Mouse (Mus musculus): ENCODE data around the gene Chd9. TPM values are rescaled to one million over a fixed set of nuclear protein-coding genes. Genes with fewer than 3 reads are reported as not detected.

The Chd9 gene
- polyA plus RNA-seq, 1 experiment from 2014 or later = 117 TPM

DNA sequence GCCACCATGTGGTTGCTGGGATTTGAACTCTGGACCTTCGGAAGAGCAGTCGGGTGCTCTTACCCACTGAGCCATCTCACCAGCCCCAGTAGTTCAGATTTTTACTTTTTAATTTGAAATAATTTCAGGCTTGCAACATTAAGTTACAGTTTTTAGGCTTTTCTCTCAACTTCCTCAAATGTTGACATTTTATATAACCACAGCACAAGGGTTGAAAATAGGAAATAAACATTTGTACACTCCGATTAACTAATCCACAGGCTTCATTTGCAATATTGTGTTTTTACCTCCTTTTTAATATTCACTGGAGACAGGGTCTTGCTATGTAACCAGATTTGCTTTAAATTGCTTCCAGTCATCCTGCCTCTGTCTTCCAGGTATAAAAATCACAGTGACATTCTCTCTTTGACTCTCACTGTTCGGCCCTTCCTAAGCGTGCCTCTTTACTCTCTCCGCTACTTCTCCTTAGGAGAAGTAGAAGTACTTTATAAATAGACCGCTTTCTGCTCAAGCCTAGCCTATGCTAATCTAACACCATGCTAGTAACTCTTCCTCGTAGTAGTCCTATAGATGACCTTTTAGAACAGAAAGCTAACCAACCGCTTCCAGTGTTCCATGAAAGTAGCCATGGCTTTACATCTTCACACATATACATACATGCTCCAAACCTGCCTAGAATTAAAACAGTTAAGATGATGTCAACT lies 137.5 kb downstream of the Chd9 start:
- DNase-seq (ENCODE audit: low spot score) (no peak), ATAC-seq (replicated peaks; ENCODE audit: low FRiP score, low read depth) (no peak)
- no peak overlapping the region for H3K9ac ChIP-seq (ENCODE audit: low read depth, low read length)
- H3K27ac ChIP-seq = no peak overlapping the region
- TF ChIP-seq CTCF (IDR thresholded peaks at IDR 0.05; ENCODE audit: low read depth) = no peak
- H3K4me3 ChIP-seq (replicated peaks; ENCODE audit: low read depth, low read length) = no peak overlapping the region
- H3K36me3 ChIP-seq (ENCODE audit: insufficient read depth, low read length) = no peaks in the 10 kb centered on the region
- no peak overlapping the region for H3K4me2 ChIP-seq (ENCODE audit: low read length)
- H3K9me3 ChIP-seq (replicated peaks; ENCODE audit: low read length) = no peaks in the 10 kb centered on the region
- no peaks in the 10 kb centered on the region for H3K4me1 ChIP-seq (replicated peaks; ENCODE audit: insufficient read depth, low read length)
- WGBS = 96% methylated on average over 9 of the region's 9 CpGs
- H3K27me3 ChIP-seq (ENCODE audit: insufficient read depth, low read length) = no peaks in the 10 kb centered on the region

DNA sequence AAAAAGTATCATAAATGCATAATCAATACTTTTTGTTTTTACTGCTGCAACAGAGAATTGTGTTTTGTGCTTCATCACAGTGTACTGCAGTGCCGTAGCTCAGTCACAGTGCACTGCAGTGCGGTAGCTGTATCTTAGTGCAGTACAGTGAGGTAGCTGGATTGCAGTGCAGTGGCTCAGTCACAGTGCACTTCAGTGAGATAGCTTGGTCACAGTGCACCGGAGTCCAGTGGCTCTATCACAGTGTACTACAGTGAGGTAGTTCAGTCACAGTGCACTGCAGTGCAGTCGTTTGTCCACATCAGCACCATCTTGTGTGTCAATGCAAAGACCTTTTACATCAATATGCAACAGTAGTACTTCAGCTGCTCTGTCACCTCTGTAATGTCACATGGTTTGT lies 140.2 kb downstream of the Chd9 start:
- DNase-seq (ENCODE audit: low spot score) (no peak), ATAC-seq (replicated peaks; ENCODE audit: low FRiP score, low read depth) (no peak)
- H3K4me3 ChIP-seq (replicated peaks; ENCODE audit: low read depth, low read length) = no peak overlapping the region
- H3K9ac ChIP-seq (ENCODE audit: low read depth, low read length) = no peak overlapping the region
- no peaks in the 10 kb centered on the region for H3K36me3 ChIP-seq (ENCODE audit: insufficient read depth, low read length)
- 90% methylated on average over 4 of the region's 4 CpGs for WGBS
- H3K9me3 ChIP-seq (replicated peaks; ENCODE audit: low read length) = no peaks in the 10 kb centered on the region
- no peak overlapping the region for H3K27ac ChIP-seq
- H3K4me2 ChIP-seq (ENCODE audit: low read length) = no peak overlapping the region
- no peak for TF ChIP-seq CTCF (IDR thresholded peaks at IDR 0.05; ENCODE audit: low read depth)
- no peaks in the 10 kb centered on the region for H3K4me1 ChIP-seq (replicated peaks; ENCODE audit: insufficient read depth, low read length)
- H3K27me3 ChIP-seq (ENCODE audit: insufficient read depth, low read length) = no peaks in the 10 kb centered on the region

DNA sequence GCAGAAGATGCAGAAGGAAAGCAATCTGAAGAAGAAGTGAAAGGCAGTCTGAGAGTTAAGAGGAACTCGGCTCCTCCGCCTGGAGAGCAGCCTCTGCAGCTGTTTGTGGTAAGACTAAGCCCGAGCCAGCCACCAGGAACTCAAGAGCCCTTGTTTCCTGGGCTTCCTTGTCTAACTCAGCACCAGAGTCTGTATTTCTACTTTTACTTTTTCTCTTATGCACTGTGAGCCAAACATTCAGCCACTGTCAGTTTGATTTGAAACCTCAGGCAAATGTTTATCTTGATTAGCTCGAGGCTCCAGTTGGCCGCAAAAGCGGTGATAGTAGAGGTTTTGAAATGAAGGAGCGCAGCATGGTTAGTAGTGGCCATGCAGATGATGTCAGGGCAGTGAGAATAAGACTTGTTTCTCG lies 148.8 kb downstream of the Chd9 start:
- Histone ChIP-seq H3K9me3 (replicated peaks; ENCODE audit: low read length) (no peaks in the 10 kb centered on the region), H3K36me3 (ENCODE audit: insufficient read depth, low read length) (peaks cover 29% of the 10 kb centered on the region), H3K27me3 (ENCODE audit: insufficient read depth, low read length) (no peaks in the 10 kb centered on the region), H3K9ac (ENCODE audit: low read depth, low read length) (no peak overlapping the region), H3K4me2 (ENCODE audit: low read length) (no peak overlapping the region), H3K4me1 (replicated peaks; ENCODE audit: insufficient read depth, low read length) (no peaks in the 10 kb centered on the region), H3K4me3 (replicated peaks; ENCODE audit: low read depth, low read length) (no peak overlapping the region), H3K27ac (no peak overlapping the region)
- DNase-seq (ENCODE audit: low spot score) = no peak
- 80% methylated on average over 8 of the region's 8 CpGs for WGBS
- ATAC-seq (replicated peaks; ENCODE audit: low FRiP score, low read depth) = no peak
- TF ChIP-seq CTCF (IDR thresholded peaks at IDR 0.05; ENCODE audit: low read depth) = no peak

DNA sequence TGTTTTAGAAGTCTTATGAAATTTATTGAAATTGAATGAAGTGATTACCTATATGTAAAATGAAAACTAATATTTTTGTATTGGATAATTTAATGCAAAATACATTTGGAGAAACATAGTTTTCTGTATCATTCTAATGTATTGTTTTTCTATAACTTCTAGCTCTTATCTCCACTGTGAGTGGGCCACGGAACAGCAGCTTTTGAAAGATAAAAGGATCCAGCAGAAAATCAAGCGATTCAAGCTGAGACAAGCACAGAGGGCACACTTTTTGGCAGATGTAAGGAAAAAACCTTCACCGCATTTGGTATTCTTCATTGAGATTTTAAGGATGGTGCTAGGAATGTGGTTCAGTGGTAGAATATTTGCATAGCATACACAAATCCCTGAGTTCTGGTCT lies 150.6 kb downstream of the Chd9 start:
- peaks cover 43% of the 10 kb centered on the region for H3K36me3 ChIP-seq (ENCODE audit: insufficient read depth, low read length)

DNA sequence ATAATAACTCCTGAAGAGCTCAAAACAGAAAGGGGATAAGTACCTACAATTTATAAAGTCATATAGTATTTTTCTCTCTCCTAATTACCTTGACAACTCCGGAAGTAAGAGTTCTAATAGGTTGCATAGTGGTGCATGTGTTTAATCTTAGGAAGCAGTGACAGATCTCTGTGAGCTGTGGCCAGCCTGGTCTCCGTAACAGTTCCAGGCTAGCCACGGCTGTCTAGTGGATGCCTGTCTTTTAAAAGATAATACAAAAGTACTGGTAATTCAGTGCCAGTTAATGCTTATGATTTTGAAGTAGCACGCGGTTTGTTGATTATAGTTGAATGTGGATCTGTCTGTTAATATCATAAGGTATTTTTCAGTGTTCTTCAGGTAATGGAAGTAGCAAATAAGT lies 151.1 kb downstream of the Chd9 start:
- no peak for ATAC-seq (replicated peaks; ENCODE audit: low FRiP score, low read depth)

More for the DNA sequence above, 150.6 kb downstream of the Chd9 start:
- Histone ChIP-seq H3K27ac (no peak overlapping the region), H3K27me3 (ENCODE audit: insufficient read depth, low read length) (no peaks in the 10 kb centered on the region), H3K4me1 (replicated peaks; ENCODE audit: insufficient read depth, low read length) (no peaks in the 10 kb centered on the region), H3K9me3 (replicated peaks; ENCODE audit: low read length) (no peaks in the 10 kb centered on the region), H3K9ac (ENCODE audit: low read depth, low read length) (no peak overlapping the region), H3K4me2 (ENCODE audit: low read length) (no peak overlapping the region), H3K4me3 (replicated peaks; ENCODE audit: low read depth, low read length) (no peak overlapping the region)
- no peak for DNase-seq (ENCODE audit: low spot score)
- TF ChIP-seq CTCF (IDR thresholded peaks at IDR 0.05; ENCODE audit: low read depth) = no peak
- no peak for ATAC-seq (replicated peaks; ENCODE audit: low FRiP score, low read depth)
- 92% methylated on average over 3 of the region's 3 CpGs for WGBS

DNA sequence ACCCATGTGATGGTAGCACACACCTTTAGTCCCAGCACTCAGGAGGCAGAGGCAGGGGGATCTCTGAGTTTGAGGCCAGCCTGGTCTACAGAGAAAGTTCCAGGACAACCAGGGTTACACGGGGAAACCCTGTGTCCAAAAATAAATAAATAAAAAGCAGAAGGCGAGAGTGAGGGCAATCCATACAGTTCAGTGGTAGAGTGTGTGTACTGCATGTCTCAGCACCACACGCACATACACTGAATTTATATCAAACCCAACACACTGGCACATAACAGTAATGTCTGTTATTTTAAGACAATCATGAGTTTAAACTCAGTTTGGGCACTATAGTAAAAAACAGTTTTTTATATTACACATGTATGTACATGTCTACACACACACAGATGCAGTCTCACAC lies 153.9 kb downstream of the Chd9 start:
- Histone ChIP-seq H3K27ac (no peak overlapping the region), H3K27me3 (ENCODE audit: insufficient read depth, low read length) (no peaks in the 10 kb centered on the region), H3K36me3 (ENCODE audit: insufficient read depth, low read length) (peaks cover 53% of the 10 kb centered on the region), H3K4me3 (replicated peaks; ENCODE audit: low read depth, low read length) (no peak overlapping the region), H3K4me2 (ENCODE audit: low read length) (no peak overlapping the region), H3K9me3 (replicated peaks; ENCODE audit: low read length) (no peaks in the 10 kb centered on the region), H3K4me1 (replicated peaks; ENCODE audit: insufficient read depth, low read length) (no peaks in the 10 kb centered on the region), H3K9ac (ENCODE audit: low read depth, low read length) (no peak overlapping the region)
- TF ChIP-seq CTCF (IDR thresholded peaks at IDR 0.05; ENCODE audit: low read depth) = no peak
- 86% methylated on average over 3 of the region's 3 CpGs for WGBS
- ATAC-seq (replicated peaks; ENCODE audit: low FRiP score, low read depth) (no peak), DNase-seq (ENCODE audit: low spot score) (no peak)

More for the DNA sequence above, 151.1 kb downstream of the Chd9 start:
- H3K4me2 ChIP-seq (ENCODE audit: low read length) = no peak overlapping the region
- no peaks in the 10 kb centered on the region for H3K9me3 ChIP-seq (replicated peaks; ENCODE audit: low read length)
- H3K27ac ChIP-seq = no peak overlapping the region
- TF ChIP-seq CTCF (IDR thresholded peaks at IDR 0.05; ENCODE audit: low read depth) = no peak
- 94% methylated on average over 5 of the region's 5 CpGs for WGBS
- H3K9ac ChIP-seq (ENCODE audit: low read depth, low read length) = no peak overlapping the region
- no peaks in the 10 kb centered on the region for H3K4me1 ChIP-seq (replicated peaks; ENCODE audit: insufficient read depth, low read length)
- peaks cover 45% of the 10 kb centered on the region for H3K36me3 ChIP-seq (ENCODE audit: insufficient read depth, low read length)
- H3K27me3 ChIP-seq (ENCODE audit: insufficient read depth, low read length) = no peaks in the 10 kb centered on the region
- H3K4me3 ChIP-seq (replicated peaks; ENCODE audit: low read depth, low read length) = no peak overlapping the region
- DNase-seq (ENCODE audit: low spot score) = no peak

DNA sequence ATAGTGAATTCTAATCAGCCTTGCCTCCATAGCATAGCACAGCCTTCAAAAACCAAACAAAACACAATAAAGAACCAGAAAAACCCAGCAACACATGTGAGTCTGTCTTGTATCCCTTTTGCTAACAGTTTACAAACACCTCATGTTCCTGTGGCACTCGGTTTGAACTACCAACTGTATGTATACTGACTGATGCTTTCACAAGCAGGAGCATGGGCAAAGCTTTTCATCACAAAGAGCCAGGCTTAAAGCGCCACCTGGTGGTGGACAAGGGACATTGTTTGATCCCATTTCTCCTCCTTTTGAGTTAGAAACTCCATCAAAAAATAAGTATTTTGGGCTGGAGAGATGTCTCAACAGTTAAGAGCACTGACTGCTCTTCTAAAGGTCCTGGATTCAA lies 191.6 kb downstream of the Chd9 start:
- H3K4me3 ChIP-seq (replicated peaks; ENCODE audit: low read depth, low read length) = no peak overlapping the region

More for the DNA sequence above, 191.6 kb downstream of the Chd9 start:
- Histone ChIP-seq H3K9me3 (replicated peaks; ENCODE audit: low read length) (no peaks in the 10 kb centered on the region), H3K36me3 (ENCODE audit: insufficient read depth, low read length) (peaks cover 66% of the 10 kb centered on the region), H3K27ac (no peak overlapping the region), H3K9ac (ENCODE audit: low read depth, low read length) (no peak overlapping the region), H3K27me3 (ENCODE audit: insufficient read depth, low read length) (no peaks in the 10 kb centered on the region), H3K4me2 (ENCODE audit: low read length) (no peak overlapping the region), H3K4me1 (replicated peaks; ENCODE audit: insufficient read depth, low read length) (no peaks in the 10 kb centered on the region)
- no peak for ATAC-seq (replicated peaks; ENCODE audit: low FRiP score, low read depth)
- peak; percentile 83 for DNase-seq (ENCODE audit: low spot score)
- TF ChIP-seq CTCF (IDR thresholded peaks at IDR 0.05; ENCODE audit: low read depth) = peak; percentile 91
- 5% methylated on average over 2 of the region's 2 CpGs for WGBS

All from kidney, postnatal 0 days (tissue).